Mouse (Mus musculus): ENCODE measurements around the gene Il3. TPM values are rescaled to one million over a fixed set of nuclear protein-coding genes. Genes with fewer than 3 reads are reported as not detected.

Il3 gene
- polyA plus RNA-seq (2014; fragmentation: Nextera tagmentation; extraction: Ambion mirVana) = not detected in 2 replicates

DNA sequence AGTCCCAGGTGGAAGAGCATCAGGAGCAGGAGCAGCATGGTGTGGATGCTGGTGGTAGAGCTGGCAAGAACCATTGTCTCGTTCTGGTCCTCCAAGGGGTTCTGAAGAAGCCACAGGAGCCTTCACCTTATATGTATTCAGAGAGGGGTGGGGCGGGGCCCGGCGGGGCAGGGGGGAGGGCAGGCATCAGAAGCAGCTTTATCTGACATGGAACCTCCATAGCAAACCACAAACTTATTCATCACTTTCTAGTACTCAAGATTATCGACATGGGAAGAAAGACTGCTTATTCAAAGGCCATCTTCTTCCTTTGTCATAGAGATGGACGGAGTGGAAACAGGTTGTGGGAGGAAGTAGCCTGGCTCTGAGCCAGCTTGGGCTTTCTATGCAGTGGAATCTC lies at the start of gene Il3:
Gene Il3 (minus strand): TSS at position 101 of the 400 bp plus-strand sequence.
- Histone ChIP-seq H3K9ac (ENCODE audit: low read depth, low read length) (no peak within 1 kb of the TSS), H3K27ac (replicated peaks; ENCODE audit: low read depth, low read length) (no peak within 1 kb of the TSS), H3K36me3 (ENCODE audit: control insufficient read depth, insufficient read depth, low read length) (no peaks in the 10 kb centered on the region), H3K9me3 (ENCODE audit: control insufficient read depth, low read length) (no peaks in the 10 kb centered on the region), H3K4me1 (ENCODE audit: control insufficient read depth, insufficient read depth, low read length) (no peaks in the 10 kb centered on the region), H3K4me2 (ENCODE audit: low read depth, low read length) (no peak within 1 kb of the TSS), H3K4me3 (ENCODE audit: low read depth, low read length) (no peak within 1 kb of the TSS), H3K27me3 (replicated peaks; ENCODE audit: control insufficient read depth, insufficient read depth, low read length) (no peaks in the 10 kb centered on the region)
- DNase-seq (ENCODE audit: low spot score) (no peak), ATAC-seq (ENCODE audit: low read depth) (no peak)
- 82% methylated on average over 6 of the region's 6 CpGs for WGBS

DNA sequence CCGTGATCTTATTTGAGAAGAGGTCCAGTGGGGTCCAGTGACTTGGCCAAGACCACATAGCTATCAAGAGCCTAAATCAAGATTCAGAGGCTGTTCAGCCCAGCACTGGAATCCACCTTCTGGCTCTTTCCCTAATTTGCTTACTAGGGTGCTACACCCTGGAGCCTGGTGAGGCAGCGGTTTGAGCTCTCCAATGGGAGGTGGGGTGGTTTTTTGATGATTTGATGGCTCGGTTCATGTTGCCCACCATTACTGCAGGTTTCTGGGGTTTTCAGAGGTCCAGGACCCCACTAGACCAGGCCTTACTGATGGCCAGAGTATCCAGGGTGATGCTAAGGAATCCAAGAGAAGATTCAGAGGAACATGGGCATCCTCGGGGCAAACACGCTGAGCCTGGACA lies 48.3 kb upstream of the Il3 start:
- H3K9me3 ChIP-seq (ENCODE audit: control insufficient read depth, low read length) = no peaks in the 10 kb centered on the region
- H3K4me2 ChIP-seq (ENCODE audit: low read depth, low read length) = no peak overlapping the region
- H3K27ac ChIP-seq (replicated peaks; ENCODE audit: low read depth, low read length) = no peak overlapping the region
- no peak overlapping the region for H3K9ac ChIP-seq (ENCODE audit: low read depth, low read length)
- ATAC-seq (ENCODE audit: low read depth) = no peak
- no peak overlapping the region for H3K4me3 ChIP-seq (ENCODE audit: low read depth, low read length)
- no peak for DNase-seq (ENCODE audit: low spot score)
- no peaks in the 10 kb centered on the region for H3K36me3 ChIP-seq (ENCODE audit: control insufficient read depth, insufficient read depth, low read length)
- no peaks in the 10 kb centered on the region for H3K4me1 ChIP-seq (ENCODE audit: control insufficient read depth, insufficient read depth, low read length)
- WGBS = 86% methylated on average over 5 of the region's 5 CpGs
- H3K27me3 ChIP-seq (replicated peaks; ENCODE audit: control insufficient read depth, insufficient read depth, low read length) = no peaks in the 10 kb centered on the region

- DNase-seq (ENCODE audit: low spot score) = no peak
- Histone ChIP-seq H3K4me1 (ENCODE audit: control insufficient read depth, insufficient read depth, low read length) (no peaks in the 10 kb centered on the region), H3K4me2 (ENCODE audit: low read depth, low read length) (no peak overlapping the region), H3K9me3 (ENCODE audit: control insufficient read depth, low read length) (no peaks in the 10 kb centered on the region), H3K4me3 (ENCODE audit: low read depth, low read length) (no peak overlapping the region), H3K27me3 (replicated peaks; ENCODE audit: control insufficient read depth, insufficient read depth, low read length) (no peaks in the 10 kb centered on the region), H3K36me3 (ENCODE audit: control insufficient read depth, insufficient read depth, low read length) (no peaks in the 10 kb centered on the region), H3K27ac (replicated peaks; ENCODE audit: low read depth, low read length) (no peak overlapping the region), H3K9ac (ENCODE audit: low read depth, low read length) (no peak overlapping the region)
- peak; percentile 24; the same call in 1 of the 2 replicates for ATAC-seq (ENCODE audit: low read depth)
- WGBS = 3% methylated on average over 3 of the region's 3 CpGs
These were observed 47.7 kb upstream of the Il3 start for GRCm38 (mm10) chr11:54314740-54315139.

DNA sequence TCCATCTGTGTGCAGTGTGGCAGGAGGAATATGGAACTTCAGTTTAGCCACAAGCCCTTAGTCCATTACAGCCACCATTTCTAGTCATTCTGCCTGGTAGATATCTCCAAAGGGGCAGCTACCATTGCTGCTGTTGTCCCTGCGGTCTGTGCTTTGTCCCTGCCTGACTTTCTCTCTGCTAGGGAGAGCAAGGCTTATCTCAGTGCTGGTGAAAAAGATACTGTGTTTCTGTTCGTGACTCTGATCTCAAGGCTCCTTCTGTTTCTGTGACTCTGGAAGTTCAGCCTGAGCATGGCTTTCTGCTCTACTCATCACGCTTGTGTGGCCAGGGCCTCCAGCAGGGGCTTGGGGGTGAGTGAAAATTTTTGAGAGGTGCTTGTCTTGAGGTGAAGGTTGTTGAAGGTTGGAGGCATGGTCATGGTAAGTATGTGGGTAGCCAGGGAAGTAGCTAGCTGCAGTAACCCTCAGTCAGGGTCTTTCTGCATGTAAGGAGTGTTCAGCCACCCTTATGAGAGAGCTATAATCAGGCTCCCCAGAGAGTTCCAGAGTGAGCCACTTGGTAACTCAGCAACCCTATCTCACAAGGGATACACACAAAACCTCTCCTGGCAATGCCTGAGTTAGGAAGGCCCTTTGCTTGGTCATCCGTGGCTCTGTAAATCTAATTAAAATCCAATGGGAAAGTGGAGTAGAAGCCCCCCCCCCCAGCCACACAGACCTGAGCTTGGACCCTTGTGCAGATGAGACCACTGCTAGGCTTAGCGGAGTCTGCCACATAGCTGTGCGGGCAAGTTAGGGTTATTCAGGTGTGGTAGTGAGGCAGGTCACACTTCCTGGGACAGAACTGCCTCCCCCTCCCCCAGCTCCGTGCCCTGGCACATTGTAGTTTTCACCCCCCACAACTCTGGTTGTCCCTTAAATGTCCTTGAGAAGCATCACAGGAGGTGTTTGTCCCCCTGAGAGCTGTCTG lies 46.6 kb upstream of the Il3 start:
- Histone ChIP-seq H3K4me3 (ENCODE audit: low read depth, low read length) (no peak overlapping the region), H3K9me3 (ENCODE audit: control insufficient read depth, low read length) (no peaks in the 10 kb centered on the region), H3K27ac (replicated peaks; ENCODE audit: low read depth, low read length) (no peak overlapping the region), H3K9ac (ENCODE audit: low read depth, low read length) (no peak overlapping the region), H3K4me1 (ENCODE audit: control insufficient read depth, insufficient read depth, low read length) (no peaks in the 10 kb centered on the region), H3K36me3 (ENCODE audit: control insufficient read depth, insufficient read depth, low read length) (no peaks in the 10 kb centered on the region), H3K27me3 (replicated peaks; ENCODE audit: control insufficient read depth, insufficient read depth, low read length) (no peaks in the 10 kb centered on the region), H3K4me2 (ENCODE audit: low read depth, low read length) (no peak overlapping the region)
- no peak for ATAC-seq (ENCODE audit: low read depth)
- DNase-seq (ENCODE audit: low spot score) = peak; percentile 12
- 74% methylated on average over 7 of the region's 7 CpGs for WGBS

- no peak for ATAC-seq (ENCODE audit: low read depth)
These were observed 45.5 kb upstream of the Il3 start for GRCm38 (mm10) chr11:54312603-54313002.

GRCm38 (mm10) chr11:54312021-54312420 lies 44.9 kb upstream of the Il3 start:
- H3K4me1 ChIP-seq (ENCODE audit: control insufficient read depth, insufficient read depth, low read length) = no peaks in the 10 kb centered on the region
- H3K4me2 ChIP-seq (ENCODE audit: low read depth, low read length) = no peak overlapping the region
- no peaks in the 10 kb centered on the region for H3K9me3 ChIP-seq (ENCODE audit: control insufficient read depth, low read length)
- H3K9ac ChIP-seq (ENCODE audit: low read depth, low read length) = no peak overlapping the region
- no peak overlapping the region for H3K27ac ChIP-seq (replicated peaks; ENCODE audit: low read depth, low read length)
- no peak overlapping the region for H3K4me3 ChIP-seq (ENCODE audit: low read depth, low read length)
- ATAC-seq (ENCODE audit: low read depth) (no peak), DNase-seq (ENCODE audit: low spot score) (peak; percentile 11)
- no peaks in the 10 kb centered on the region for H3K27me3 ChIP-seq (replicated peaks; ENCODE audit: control insufficient read depth, insufficient read depth, low read length)
- 20% methylated on average over 5 of the region's 5 CpGs for WGBS
- no peaks in the 10 kb centered on the region for H3K36me3 ChIP-seq (ENCODE audit: control insufficient read depth, insufficient read depth, low read length)

More at GRCm38 (mm10) chr11:54312603-54313002, 45.5 kb upstream of the Il3 start:
- no peaks in the 10 kb centered on the region for H3K4me1 ChIP-seq (ENCODE audit: control insufficient read depth, insufficient read depth, low read length)
- H3K36me3 ChIP-seq (ENCODE audit: control insufficient read depth, insufficient read depth, low read length) = no peaks in the 10 kb centered on the region
- no peaks in the 10 kb centered on the region for H3K27me3 ChIP-seq (replicated peaks; ENCODE audit: control insufficient read depth, insufficient read depth, low read length)
- no peak overlapping the region for H3K9ac ChIP-seq (ENCODE audit: low read depth, low read length)
- H3K27ac ChIP-seq (replicated peaks; ENCODE audit: low read depth, low read length) = no peak overlapping the region
- H3K4me3 ChIP-seq (ENCODE audit: low read depth, low read length) = no peak overlapping the region
- no peaks in the 10 kb centered on the region for H3K9me3 ChIP-seq (ENCODE audit: control insufficient read depth, low read length)
- H3K4me2 ChIP-seq (ENCODE audit: low read depth, low read length) = no peak overlapping the region
- 18% methylated on average over 1 of the region's 1 CpGs for WGBS
- DNase-seq (ENCODE audit: low spot score) = no peak

DNA sequence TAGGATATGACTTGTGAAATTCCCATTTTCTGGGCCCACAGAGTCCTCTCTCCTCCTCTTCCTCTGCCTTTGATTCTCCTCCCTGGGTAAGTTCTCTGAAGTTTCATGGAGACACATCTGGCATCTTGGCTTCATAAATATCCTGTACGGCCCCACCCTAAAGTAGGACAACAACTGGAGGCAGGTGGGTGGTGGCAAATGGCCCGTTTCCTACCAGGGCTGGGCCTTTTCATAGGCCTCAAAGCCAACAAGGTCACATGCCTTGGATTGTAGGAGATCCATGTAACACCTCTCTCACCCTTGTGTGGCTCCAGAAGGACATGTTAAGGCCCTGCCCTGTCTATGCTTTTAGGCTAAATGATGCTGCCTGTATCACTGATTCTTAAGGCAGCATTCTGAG lies 43.5 kb upstream of the Il3 start:
- ATAC-seq (ENCODE audit: low read depth) (no peak), DNase-seq (ENCODE audit: low spot score) (no peak)
- H3K9me3 ChIP-seq (ENCODE audit: control insufficient read depth, low read length) = no peaks in the 10 kb centered on the region
- no peaks in the 10 kb centered on the region for H3K27me3 ChIP-seq (replicated peaks; ENCODE audit: control insufficient read depth, insufficient read depth, low read length)
- 75% methylated on average over 2 of the region's 2 CpGs for WGBS
- H3K27ac ChIP-seq (replicated peaks; ENCODE audit: low read depth, low read length) = no peak overlapping the region
- no peak overlapping the region for H3K4me2 ChIP-seq (ENCODE audit: low read depth, low read length)
- H3K4me1 ChIP-seq (ENCODE audit: control insufficient read depth, insufficient read depth, low read length) = no peaks in the 10 kb centered on the region
- no peak overlapping the region for H3K4me3 ChIP-seq (ENCODE audit: low read depth, low read length)
- H3K9ac ChIP-seq (ENCODE audit: low read depth, low read length) = no peak overlapping the region
- no peaks in the 10 kb centered on the region for H3K36me3 ChIP-seq (ENCODE audit: control insufficient read depth, insufficient read depth, low read length)

DNA sequence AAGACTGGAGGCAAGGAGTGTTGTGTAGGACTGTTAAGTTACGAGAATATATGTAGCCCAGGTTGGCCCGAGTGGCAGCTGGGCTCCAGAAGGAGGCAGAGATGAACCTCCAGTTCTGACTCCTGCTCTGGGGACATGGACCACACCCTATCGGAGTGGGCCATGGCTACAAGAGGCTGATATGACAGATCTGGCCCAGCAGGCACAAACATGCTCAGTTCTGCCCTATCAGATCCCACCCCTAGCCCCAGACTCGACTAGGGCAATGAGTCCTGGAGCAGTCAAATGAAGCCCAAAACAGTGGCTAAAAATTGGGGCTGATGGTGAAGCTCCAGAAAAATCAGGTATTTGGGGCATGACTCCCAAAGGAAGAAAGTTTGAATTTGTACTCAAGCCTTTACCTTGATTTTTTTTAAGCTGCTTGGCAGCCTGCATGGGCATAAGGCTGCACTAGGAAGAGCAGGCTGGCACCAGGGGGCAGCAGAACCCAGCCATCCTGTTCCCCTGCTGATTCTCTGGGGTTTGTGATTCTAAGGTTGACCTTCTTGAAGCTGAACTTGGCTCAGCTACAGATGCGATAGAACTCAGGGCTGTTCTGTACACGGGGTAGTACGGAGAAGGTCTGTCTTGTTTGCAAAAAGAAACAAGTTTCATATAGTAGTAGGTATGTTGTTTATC lies 40.2 kb upstream of the Il3 start:
- DNase-seq (ENCODE audit: low spot score) (peak; percentile 36), ATAC-seq (ENCODE audit: low read depth) (no peak)
- no peak overlapping the region for H3K9ac ChIP-seq (ENCODE audit: low read depth, low read length)
- WGBS = 68% methylated on average over 7 of the region's 7 CpGs
- H3K4me3 ChIP-seq (ENCODE audit: low read depth, low read length) = no peak overlapping the region
- H3K36me3 ChIP-seq (ENCODE audit: control insufficient read depth, insufficient read depth, low read length) = no peaks in the 10 kb centered on the region
- no peaks in the 10 kb centered on the region for H3K4me1 ChIP-seq (ENCODE audit: control insufficient read depth, insufficient read depth, low read length)
- no peak overlapping the region for H3K4me2 ChIP-seq (ENCODE audit: low read depth, low read length)
- no peak overlapping the region for H3K27ac ChIP-seq (replicated peaks; ENCODE audit: low read depth, low read length)
- H3K9me3 ChIP-seq (ENCODE audit: control insufficient read depth, low read length) = no peaks in the 10 kb centered on the region
- H3K27me3 ChIP-seq (replicated peaks; ENCODE audit: control insufficient read depth, insufficient read depth, low read length) = peaks cover 15% of the 10 kb centered on the region; the same call in 1 of the 2 replicates
